Mouse (Mus musculus) olfactory bulb, adult 2 months (tissue): ENCODE data around the gene Snx9.

ENCODE experiments used
- CTCF ChIP-seq: fragments of 200-500 bp; IDR thresholded peaks from 2 replicates; pipeline ENCODE4 v1.5.1; 2012; ENCODE audit warnings: low read depth, mild to moderate bottlenecking, low read length, moderate library complexity; ENCODE audit not compliant: insufficient read depth
- POLR2A ChIP-seq: fragments of 200-500 bp; IDR thresholded peaks from 2 replicates; pipeline ENCODE4 v1.6.1; 2012; ENCODE audit warnings: mild to moderate bottlenecking, low read depth, low read length, moderate library complexity; ENCODE audit not compliant: insufficient read depth

DNA sequence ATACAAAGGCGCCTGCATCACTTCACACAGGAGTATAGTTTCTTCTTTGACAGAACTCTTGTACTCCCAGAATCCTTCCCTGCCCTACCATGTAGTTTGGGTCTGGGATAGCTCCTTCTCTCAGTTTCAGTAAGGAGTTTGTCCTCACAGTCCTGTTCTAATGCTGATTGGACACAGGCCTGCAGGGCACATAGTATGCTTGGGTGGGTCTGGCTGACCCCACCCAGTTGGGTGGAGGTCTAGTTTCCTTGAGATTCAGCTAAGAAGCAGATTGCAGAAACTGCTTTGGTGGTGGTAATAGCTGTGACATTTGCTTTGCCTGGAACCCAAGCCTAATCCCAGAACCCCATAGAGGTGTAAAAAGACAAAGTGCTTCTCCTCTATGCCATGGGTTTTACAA lies 33.4 kb downstream of the Snx9 start:
- TF ChIP-seq POLR2A (no peak), CTCF (no peak)
